Mouse (Mus musculus) ES-E14 (cell line): ENCODE measurements at regions not wholly inside any gene's neighbourhood (a gene's known extent, or its start where the extent isn't known, plus 50 kb on each side); places are given as distances from the start of the nearest gene placed in this dataset.

Source experiments
- HCFC1 ChIP-seq: IDR thresholded peaks from 2 replicates; pipeline ENCODE4 v1.6.1; 2012; ENCODE audit warnings: low read length, inconsistent platforms, borderline replicate concordance; ENCODE audit not compliant: insufficient read depth
- MAFK ChIP-seq: IDR thresholded peaks from 2 replicates; pipeline ENCODE4 v1.6.1; 2014; ENCODE audit warnings: mild to moderate bottlenecking, low read depth, low read length, inconsistent platforms; ENCODE audit not compliant: insufficient read depth
- ZC3H11A ChIP-seq: IDR thresholded peaks from 2 replicates; pipeline ENCODE4 v1.6.1; 2012; ENCODE audit warnings: low read depth, mild to moderate bottlenecking, inconsistent platforms, low read length, borderline replicate concordance

DNA sequence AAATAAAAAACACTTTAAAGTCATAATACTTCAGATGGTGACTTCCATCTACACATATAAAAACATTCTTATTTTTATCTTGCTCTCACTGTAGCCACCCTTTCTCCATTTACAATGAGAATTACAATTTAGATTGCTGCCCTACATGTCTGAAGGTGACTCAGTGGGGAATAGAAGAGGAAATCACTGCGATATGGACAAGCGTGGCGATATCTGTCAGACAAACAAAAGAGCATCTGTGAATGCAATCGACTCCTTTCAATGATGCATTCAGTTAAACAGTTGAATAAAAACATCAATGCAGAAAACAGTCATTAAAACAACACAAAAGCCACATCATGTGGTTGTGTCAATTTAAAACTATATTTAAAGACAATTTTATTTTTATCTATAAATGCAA, 408.6 kb downstream of the Mat2b start:
- no peak for TF ChIP-seq HCFC1
- no peak for TF ChIP-seq ZC3H11A
- TF ChIP-seq MAFK: no peak
